Mouse (Mus musculus) liver (tissue): ENCODE measurements around the gene Iqschfp.

Experiments used
- DNase-seq: peaks from one replicate; pipeline ENCODE4 v3.0.0-alpha.2; 2020; ENCODE audit warnings: mixed read lengths

The Iqschfp gene

DNA sequence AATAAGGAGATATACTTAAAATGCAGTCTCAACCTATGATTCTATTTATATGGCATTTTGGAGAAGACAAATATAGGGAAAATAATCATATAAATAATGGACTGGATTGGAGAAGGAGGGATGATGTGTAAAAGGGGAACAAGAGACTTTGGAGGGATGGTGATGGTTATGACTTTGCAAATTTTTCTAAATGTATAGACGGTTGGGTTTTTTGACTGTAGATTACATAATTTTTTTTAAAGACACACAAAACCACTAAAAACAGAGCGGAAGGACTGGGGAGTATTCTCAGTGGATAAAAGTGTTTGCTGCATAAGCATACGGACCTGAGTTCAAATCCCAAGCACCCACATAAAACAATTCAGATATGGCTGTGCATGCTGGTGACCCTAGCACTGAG lies 329.4 kb downstream of the Iqschfp start:
- DNase-seq, result no peak

DNA sequence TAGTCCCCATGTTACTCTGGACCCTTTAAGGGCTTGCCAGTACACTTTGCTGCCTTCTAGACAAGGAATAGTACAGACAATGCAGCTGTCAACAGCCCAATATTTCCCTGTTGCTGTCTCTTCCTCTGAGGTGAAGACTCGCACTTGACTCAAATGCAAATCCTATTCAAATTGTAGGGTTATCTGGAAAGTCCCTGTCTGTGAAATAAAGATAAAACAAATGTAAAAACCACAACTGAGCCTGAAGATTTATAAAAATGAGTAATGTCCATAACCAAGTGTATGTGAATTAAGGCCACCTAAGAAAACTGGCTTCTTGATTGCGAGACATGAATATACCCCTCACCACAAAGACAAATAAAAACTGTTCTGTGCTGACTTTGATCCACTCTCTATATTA lies 347.9 kb downstream of the Iqschfp start:
- no peak for DNase-seq

DNA sequence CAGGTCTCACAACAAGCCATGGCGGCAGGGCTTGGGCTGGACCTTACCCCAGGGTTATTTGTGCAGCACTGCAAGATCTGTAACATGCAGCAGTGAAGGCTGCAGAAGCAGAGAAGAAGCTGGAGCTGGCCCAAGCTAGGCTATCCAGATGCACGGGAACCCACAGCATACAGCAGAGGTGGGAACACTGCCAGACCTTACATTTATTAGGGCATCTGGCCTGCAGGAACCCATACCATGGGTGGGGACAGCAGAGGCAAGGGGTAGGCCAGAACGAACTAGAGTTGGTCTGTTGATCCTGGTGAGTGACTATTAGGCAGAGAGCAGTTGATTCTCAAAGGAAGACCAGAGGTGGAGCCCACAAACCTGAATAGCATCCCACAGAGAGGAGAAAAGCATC lies 351.2 kb downstream of the Iqschfp start:
- no peak for DNase-seq

DNA sequence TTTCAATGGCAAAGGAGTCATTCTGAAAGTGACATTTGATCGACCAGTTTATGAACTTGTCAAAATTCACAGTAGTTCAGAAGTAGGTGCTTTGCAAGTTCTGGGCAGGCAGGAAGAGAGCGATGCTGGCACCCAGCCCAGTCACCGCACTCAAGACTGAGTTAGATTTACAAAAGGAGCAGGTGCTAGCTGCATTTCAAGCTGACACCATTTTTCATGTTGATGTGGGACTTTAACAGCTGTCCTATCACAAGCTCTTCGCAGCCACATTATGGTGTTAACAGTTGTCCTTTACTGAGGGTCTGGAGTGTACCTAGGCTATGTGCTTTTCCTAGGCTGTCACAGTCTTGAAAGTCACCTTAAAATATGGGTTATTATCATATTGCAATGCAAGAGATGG lies 354.1 kb downstream of the Iqschfp start:
- no peak for DNase-seq

DNA sequence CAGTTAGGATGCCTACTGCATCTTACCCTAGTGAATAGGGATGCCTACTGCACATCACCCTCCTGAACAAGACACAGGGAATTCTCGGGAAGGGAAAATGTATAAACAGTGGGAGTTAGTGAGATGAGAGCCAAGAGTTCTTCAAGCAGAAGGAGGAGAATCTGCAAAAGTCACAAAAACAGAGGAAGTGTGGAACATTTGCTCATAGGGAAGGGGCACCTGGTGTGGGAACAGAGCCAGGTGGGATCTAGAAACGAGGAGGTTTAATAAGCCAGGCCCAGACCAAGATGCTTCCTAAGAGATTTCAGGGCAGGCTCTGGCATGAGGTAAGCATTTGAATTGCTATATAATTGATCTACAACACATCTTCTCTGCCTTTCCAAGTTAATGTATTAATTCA lies 358.6 kb downstream of the Iqschfp start:
- no peak for DNase-seq

DNA sequence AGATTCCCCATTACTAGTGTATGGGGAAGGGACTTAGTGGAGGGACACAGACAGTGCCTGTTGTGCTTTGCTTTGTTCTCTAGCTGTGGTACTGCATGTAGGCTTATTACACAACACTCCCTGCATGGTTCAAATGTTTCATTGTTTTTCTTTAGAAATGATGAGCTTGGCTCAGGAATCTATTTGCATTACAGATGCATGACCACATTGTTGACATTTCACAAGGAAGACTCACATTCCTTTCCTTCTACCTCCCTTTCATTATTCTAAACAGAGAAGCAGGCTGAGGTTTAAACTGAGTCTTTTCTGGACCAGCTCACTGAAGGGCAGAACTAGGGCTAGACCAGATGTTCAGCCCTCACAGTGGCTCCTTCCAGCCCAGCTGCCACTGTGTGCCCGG lies 360.3 kb downstream of the Iqschfp start:
- no peak for DNase-seq

DNA sequence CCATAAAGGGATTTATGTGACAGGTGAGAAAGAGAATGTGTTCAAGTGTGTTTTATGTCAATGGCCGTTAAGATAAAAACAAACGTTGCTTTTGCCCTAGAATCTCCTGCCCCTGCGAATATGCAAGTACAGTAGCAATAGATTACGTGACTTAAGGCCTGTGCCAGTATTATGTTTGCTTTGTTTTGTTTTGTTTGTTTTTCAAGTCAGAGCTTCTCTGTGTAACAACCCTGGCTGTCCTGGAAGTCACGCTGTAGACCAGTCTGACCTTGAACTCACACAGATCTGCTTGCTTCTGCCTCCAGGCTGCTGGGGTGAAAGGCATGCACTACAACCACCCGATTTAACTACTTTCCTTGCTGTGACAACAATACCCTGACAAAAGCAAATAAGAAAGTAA lies 370.3 kb downstream of the Iqschfp start:
- DNase-seq, result no peak

DNA sequence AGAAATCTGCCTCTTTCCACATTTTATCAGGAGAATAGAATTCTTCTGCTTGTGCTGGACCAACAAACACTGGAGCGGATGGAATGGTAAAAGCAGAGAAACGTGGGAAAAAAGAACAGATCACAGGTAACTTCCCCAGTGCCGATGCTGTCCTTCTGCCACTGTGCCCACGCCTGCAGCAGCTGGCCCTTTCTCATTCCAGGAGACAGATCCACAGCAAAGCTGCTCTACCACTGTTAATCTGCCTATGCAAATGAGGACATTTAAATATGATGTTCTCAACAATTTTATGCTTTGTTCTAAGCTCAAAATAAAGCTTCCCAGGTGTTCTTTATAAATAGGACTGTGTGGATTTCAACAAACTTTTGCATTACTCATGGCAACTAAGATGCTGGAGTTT lies 375.9 kb downstream of the Iqschfp start:
- no peak for DNase-seq

DNA sequence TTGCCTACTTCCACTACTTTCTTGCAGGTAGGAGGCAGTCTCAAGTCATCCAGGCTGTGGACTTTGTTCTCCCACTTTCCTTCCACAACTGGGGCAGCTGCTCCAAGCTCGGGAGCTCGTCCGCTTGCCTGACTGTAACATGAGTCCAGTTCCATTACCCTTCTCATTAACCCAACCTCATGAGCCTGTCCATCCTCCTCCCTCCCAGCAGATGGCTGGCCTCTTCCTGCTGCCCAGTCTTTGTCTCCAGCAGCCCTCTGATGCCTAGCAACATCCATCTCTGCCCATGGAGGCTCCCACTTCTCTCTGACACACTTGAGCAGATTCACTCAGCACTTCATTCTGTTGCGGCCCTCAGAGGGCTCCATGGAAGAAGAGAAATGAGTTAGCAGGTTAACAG lies 377.2 kb downstream of the Iqschfp start:
- DNase-seq, result no peak

DNA sequence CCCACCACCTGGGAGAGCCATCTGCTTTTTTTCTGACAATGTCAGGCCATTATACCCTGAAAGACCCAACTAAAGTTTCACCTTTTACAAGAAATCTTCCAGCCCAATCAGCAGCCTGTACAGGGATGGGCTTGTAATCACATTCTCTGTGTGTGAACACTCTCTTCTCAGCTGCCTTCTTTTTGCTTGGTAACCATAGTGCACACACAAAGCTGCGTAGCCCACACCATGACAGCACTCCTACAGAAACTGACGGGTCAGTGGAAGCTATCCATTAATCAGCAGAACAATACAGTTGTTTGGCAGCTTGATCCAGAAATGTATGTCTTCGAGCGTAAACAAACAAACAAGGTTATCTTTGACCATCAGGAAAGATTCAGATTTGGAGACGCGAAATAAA lies 378.2 kb downstream of the Iqschfp start:
- DNase-seq, result no peak

DNA sequence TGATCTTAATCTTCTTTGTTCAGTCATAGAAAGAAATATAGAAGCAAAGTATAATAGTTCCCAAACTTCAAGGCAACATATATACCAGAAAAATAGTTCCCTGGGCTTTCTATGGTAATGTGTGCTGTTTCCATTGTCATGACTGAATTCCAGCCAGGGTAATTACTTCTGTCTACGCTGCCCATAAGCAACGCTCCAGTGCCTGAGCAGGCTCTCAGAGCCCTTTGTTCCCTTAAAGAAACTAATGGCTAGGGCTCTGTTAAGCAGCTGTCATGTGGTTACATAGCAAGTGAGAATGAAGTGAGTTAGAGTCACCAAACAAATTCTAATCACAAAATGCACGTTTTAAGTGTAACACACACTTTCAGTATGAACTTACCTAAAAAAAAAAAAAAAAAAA lies 379.4 kb downstream of the Iqschfp start:
- no peak for DNase-seq

DNA sequence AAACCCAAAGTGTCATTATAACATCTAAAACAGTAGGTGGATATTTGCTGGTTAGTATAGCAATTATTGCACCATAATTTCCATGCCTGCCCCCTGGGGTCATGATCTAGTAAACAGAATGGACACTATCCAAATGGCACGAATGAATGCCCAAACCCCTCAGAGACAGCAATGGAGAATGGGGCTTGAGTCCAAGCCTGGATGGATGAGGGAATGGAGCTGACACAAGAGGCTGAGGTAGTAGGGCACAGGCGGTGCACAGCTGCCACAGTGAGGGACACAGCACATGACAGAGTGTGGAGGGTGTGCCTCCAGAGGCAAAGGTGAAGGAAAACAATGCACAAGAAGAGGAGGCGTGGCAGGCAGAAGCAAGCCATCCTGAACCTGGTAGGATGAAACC lies 379.8 kb downstream of the Iqschfp start:
- DNase-seq, result no peak

DNA sequence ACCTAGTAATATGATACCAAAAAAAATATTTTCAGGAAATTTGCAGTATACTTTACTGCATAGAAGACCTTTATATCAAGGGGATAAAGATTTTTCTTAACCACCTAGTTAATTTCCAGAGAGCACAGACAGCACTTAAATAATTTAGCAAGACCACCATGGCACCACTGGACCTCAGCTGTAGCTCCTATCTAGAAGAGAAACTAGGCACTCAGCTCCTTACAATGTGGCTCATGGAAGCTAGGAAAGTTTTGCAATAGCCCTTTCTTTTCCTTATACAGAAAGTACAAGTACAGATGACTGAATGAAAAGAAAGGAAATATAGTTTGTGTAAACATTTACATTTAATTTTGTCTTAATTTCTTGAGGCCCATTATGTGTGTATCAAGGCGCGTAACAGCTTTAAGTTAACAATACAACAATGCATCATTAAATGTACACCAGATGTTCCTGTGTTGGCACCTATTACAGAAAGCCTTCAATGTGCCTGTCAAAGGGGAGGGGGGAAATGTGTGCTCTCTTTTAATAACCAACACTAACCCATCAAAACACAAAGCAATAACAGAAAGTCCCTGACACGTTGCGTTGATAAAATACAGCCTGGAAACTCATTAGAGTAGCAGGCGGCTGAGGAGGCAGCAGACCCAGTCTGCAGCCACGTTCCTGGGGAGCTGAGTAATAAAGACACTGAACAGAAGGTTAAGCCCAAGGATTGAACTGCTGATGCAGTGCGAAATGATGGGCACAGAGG lies 391.0 kb downstream of the Iqschfp start:
- no peak for DNase-seq

DNA sequence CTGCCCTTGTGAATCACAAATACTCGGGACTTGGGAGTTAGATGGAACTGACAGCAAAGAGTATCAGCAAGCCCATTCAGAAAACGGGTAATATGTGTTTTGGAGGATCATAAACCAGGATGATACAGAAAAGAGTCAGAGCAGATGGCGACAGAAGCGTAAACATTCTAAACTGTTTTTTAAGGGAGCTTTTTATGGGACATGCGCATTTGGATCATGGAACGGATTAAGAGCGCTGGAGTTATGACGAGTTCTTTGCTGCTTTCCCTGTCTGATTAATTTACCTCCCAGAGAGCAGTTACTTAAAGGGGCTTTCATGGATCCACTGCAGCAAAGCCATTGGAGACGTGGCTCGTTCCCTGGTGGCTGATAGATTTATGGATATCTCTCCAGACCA lies 391.6 kb downstream of the Iqschfp start:
- DNase-seq, result no peak

DNA sequence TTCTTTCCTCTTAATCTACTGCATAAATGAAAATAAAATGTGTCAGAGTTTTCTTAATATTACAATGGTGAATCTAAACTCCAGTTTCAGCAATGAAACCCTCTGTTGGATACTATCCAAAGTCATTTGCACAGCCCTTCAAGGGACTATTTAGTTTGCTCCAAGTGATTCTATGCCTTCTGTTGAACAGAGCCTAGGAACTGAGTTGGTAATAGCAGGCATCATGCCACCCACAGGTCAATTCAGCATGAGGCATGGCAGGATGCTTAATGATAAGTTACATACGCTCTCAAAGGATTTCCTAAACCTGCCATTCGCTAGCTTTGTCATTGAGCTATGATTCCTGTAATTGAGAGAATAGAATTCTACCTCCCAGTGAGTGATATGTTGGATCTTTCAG lies 392.5 kb downstream of the Iqschfp start:
- no peak for DNase-seq

DNA sequence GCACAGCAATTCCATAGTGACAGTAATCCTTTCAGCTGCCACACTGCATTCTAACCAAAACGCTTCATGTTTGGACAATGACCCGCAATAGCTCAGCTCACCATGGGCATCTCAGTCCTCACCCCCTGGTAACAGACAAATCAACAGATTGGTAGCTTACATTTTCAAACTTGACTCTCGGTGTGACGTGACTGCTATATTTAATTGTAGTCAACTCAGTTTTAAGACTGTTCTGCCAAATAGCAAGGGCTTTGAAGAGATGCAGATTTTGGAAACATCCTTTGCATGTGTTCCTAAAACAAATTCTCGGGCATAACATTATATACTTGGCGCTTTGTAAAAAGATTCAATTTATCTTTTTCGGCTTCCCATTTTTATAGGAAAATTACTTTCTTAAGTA lies 404.7 kb downstream of the Iqschfp start:
- no peak for DNase-seq

DNA sequence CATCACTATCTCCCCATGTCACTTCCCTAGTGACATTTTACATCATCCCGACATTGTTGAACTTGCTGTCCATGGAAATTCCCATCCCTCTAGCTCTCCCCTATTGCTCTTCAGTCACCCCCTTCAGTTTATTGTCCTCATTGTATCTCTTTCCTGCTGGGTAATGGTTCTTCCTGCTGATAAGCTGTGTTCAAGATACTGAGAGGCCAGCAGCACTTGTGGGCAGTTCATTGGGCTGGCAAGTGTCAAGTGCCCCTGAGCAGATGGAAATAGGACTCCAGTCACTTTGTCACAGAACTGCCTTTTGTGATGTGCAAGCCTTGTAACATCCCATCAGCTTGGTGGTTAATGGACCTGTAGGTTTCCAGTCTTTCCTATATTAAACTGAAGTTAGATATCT lies 413.6 kb downstream of the Iqschfp start:
- no peak for DNase-seq

DNA sequence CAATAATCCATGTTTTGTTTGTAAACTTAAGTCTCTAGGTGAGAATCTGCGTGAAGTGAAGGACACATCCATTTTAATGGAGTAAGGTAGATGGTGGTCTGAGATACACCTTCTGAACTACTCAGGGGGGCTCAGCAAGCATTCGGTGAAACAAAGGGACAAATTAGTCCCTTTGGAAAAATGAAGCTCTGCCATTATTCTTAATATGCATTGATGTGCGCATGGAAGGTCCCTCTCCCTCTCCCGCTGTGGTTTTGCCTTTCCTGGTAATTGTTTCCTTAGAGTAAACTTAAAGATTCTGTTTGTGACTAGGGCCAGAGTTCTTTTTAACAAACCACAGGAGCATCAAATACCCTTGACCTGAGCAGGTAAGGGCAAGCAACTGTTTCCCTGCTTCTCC lies 414.7 kb downstream of the Iqschfp start:
- no peak for DNase-seq

DNA sequence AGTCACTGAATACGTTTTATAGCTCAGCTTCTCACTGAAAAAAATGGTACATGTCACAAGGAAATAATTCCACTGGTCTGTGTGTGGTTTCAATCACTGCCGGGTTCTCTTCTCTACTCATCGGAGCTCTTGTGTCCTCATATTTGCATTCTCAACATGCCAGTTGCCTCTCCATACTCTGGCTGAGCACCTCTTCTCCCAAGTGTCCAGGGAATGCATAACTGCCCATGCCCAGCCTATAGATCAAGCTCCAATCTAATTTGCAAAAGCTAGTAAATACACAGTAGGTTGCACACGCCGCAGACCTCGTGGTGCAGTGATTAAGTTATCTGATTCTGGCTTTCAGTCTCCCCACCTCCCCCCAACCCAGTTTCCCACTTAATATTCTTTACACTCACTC lies 433.5 kb downstream of the Iqschfp start:
- DNase-seq, result no peak

DNA sequence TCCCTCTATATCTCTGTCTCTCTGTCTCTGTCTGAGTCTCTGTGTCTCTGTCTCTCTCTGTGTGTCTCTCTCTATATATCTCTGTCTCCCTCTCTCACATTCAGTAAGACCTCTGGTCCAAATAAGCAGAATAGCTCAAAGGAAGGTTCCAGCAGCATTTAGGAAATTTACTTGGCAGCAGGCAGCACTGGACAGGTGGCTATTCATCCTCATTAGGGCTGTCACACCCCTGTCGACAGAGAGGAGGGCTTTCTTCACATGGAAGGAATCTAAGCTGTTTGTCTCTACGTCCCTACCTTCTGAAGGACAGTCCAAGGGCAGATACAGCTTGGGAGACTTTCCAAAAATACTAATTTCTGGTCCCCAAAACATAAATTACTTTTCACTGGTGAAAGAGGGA lies 440.5 kb downstream of the Iqschfp start:
- no peak for DNase-seq

DNA sequence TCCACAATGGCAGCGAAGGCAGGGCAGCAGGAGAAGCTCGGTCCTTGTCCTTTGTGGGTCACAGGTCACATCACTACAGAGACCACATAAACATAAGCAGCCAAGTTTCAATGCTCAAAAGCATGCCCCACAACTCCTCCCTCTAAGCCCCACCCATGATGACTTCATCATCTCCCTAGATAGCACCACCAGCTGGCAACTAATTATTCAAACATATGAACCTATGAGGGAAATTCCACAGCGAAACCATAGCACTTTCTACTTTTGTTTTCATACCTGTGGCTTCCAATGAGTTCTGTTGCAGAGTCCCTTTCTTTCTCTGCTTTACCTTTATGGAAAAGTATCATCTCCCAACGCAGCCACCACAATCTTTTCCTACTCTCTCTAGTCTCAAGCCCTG lies 443.5 kb downstream of the Iqschfp start:
- DNase-seq, result no peak

DNA sequence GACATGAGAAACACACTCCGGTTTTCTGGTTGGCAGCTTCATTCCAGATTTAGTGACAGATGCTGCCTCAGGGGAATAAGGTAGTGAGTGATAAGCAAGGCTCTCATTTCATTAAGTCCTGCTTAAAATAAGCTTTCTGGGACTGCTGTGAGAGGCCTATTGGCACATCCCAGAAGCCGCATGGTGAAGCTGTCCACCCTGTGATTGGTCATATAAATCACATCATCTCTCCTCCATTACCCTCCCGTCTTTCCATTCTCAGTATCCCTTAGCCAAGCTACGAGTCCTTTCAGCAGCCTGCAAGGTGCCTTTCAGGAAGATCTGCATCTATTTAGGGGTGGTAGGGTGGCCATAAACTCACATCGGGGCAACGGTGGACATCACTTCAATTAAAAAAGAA lies 458.6 kb downstream of the Iqschfp start:
- DNase-seq, result no peak

DNA sequence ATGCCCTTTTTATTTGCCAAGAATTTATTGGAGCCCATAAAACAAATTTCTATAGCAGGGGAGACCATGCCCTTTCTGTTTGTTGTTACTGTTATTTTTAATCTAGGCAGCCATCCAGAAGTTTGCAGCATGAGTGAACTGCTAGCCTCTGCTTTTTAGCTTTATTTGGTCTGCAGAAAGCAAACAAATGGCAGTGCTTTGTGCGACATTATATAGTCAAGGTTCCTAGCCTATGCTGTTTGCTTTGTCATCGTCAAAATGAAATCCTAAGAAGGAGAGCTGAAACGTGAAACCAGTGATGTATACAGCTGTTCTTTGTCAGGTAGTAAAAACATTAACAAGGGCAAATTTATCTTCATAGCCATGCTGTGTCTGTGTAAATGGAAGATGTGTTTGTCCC lies 459.4 kb downstream of the Iqschfp start:
- no peak for DNase-seq

DNA sequence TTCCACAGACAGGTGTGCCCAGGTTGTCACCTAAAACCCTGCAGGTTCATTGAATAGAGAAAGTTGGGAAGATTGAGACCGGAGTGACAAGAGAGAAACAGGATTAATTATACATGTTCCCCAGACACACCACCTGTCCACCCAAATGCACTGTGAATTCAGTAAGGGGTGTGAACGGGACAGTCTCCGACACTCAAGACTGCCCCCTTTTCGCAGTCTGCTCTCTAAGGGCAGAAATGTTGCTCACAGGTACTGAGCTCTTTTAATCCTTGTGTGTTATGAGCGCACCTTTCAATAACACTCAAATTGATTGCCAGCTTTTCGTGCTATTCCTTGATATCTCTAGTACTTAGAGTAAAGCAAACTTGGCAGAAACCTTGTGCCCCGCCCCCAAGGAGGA lies 460.9 kb downstream of the Iqschfp start:
- no peak for DNase-seq

DNA sequence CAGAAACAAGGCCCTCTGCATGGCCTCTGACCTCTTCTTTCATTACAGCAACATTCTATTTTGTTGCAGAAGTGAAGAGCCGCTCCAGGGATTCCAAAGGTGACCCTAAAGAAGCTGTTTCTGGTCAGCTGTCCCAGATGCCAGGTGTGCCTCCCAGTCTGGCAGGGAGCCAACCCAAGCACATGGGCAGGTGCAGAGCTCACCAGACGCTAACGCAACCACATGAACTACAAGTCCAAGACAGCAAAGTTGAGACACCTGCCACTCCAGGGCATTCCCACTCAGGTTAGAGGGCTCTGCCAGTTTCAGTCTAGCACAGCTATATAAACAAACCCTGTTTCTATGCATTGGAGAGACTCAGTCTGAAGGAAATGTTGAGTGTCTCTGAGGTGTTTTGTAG lies 461.5 kb downstream of the Iqschfp start:
- DNase-seq, result no peak

DNA sequence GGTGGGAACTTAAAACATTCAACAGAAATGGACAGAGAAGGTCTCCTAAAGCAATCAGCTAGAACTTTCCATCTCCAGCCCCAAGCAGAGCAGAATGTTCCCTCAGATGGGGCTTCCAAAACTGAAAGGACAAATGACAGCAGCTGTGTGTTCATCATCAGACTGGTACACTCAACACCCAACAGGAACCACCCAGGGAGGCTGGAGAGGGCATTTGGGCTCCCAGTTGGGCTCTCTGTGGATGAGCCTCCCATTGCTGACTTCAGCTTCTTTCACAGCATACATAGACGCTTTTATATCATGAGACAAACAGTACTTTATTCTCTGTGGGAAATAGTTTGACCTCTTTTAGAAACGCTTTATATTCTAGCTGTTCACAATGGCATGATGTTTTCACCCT lies 464.5 kb downstream of the Iqschfp start:
- DNase-seq, result no peak
